Mouse (Mus musculus): ENCODE results near the gene Ankrd66. TPM values are rescaled to one million over a fixed set of nuclear protein-coding genes. Genes with fewer than 3 reads are reported as not detected.
A peak's percentile ranks its signal among the peaks of the same experiment; 100 is the strongest.
"Not testable (repeated sequence)": the region's sequence is repeated elsewhere in the genome, so short reads cannot be mapped to it uniquely, and the experiment has no call there.

Ankrd66 gene
- polyA plus RNA-seq, 1 experiment from 2014 or later, result not detected

DNA sequence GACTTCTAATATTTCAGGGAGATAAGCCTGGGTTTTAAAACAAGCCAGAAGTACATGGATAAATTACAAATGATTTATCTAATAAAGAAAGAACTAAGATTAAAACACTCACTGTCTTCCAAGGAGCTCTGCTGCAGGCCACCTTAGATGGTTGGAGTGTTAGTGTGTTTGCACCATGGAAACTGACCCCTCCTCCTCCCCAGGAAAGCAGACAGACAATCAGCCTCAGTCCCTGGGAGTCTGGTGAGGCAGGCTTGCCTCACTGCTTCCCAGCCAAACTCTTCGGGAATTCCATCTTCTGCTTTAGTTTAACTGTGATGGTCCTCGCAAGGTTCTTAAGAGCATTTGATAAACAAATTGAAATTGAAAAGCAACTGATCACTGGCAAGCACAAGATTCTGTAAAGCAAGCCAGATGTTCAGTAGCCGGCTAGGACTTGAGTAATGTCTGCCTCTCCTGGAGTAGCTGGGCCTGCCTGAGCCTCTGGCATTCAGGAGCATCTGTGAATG lies 7.7 kb upstream of the Ankrd66 start:
- ATAC-seq (ENCODE audit: low FRiP score, low TSS enrichment) (no peak), DNase-seq (ENCODE audit: low spot score) (no peak)
- H3K4me1 ChIP-seq (replicated peaks; ENCODE audit: control insufficient read depth, insufficient read depth), result no peaks in the 10 kb centered on the region
- no peak overlapping the region for H3K27ac ChIP-seq (replicated peaks)
- no peak overlapping the region for H3K9ac ChIP-seq (ENCODE audit: low read length)
- no peaks in the 10 kb centered on the region for H3K27me3 ChIP-seq (ENCODE audit: control insufficient read depth, insufficient read depth, low read length)
- no peak overlapping the region for H3K4me3 ChIP-seq (ENCODE audit: low read depth, low read length)
- no peaks in the 10 kb centered on the region for H3K36me3 ChIP-seq (ENCODE audit: control insufficient read depth, insufficient read depth, low read length)
- H3K9me3 ChIP-seq (ENCODE audit: control insufficient read depth, low read length), result no peaks in the 10 kb centered on the region
- TF ChIP-seq CTCF (IDR thresholded peaks at IDR 0.05; ENCODE audit: low read depth), result no peak
- no peak for TF ChIP-seq EP300 (optimal IDR thresholded peaks at IDR 0.05)
- 34% methylated on average over 3 of the region's 3 CpGs for WGBS
- no peak overlapping the region for H3K4me2 ChIP-seq (replicated peaks; ENCODE audit: low read depth)

DNA sequence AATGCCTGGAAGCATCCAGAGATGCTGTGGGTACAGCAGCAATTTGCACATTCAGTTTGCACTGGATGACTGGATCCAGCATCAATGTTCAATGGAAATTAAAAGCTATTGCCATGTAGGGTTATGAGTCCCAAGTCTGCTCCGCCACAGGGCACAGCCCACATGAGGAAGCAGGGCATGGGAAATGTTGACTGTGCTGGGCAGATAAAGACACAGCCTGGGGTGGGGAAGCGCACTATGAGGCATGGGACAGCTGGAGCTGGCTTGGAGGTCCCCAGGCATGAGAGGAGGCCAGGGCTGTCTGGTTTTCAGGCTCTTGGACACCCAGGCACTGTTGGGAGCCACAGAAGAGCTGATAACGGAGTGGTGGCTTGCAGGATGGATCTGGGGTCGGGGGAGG lies 601 bp upstream of the Ankrd66 start:
- Histone ChIP-seq H3K36me3 (ENCODE audit: control insufficient read depth, insufficient read depth, low read length) (no peaks in the 10 kb centered on the region), H3K4me2 (replicated peaks; ENCODE audit: low read depth) (no peak overlapping the region), H3K9me3 (ENCODE audit: control insufficient read depth, low read length) (no peaks in the 10 kb centered on the region), H3K27ac (replicated peaks) (no peak overlapping the region), H3K4me1 (replicated peaks; ENCODE audit: control insufficient read depth, insufficient read depth) (no peaks in the 10 kb centered on the region), H3K27me3 (ENCODE audit: control insufficient read depth, insufficient read depth, low read length) (no peaks in the 10 kb centered on the region), H3K4me3 (ENCODE audit: low read depth, low read length) (no peak overlapping the region), H3K9ac (ENCODE audit: low read length) (no peak overlapping the region)
- ATAC-seq (ENCODE audit: low FRiP score, low TSS enrichment) (no peak), DNase-seq (ENCODE audit: low spot score) (no peak)
- 71% methylated on average over 4 of the region's 4 CpGs for WGBS
- no peak for TF ChIP-seq CTCF (IDR thresholded peaks at IDR 0.05; ENCODE audit: low read depth)
- no peak for TF ChIP-seq EP300 (optimal IDR thresholded peaks at IDR 0.05)

DNA sequence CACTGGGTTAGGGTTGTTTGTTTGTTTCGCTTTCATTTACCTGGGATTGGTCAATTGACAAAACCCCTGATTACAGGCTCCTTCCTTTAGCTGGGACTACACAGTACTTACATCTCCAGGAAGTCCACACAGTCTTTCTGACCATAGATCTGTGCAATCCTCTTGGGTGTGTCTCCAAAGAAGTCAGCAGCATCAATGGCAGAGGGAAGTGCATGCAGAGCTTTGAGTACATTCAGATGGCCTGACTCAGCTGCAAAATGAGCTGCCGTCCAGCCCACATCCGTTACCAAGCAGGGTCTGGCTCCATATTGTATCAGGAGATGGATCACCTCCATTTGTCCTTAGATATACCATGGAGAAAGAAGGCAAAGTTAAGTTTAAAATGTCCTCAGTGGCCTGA lies 4.7 kb downstream of the Ankrd66 start:
- Histone ChIP-seq H3K9me3 (ENCODE audit: control insufficient read depth, low read length) (no peaks in the 10 kb centered on the region), H3K27ac (replicated peaks) (no peak overlapping the region), H3K4me1 (replicated peaks; ENCODE audit: control insufficient read depth, insufficient read depth) (no peaks in the 10 kb centered on the region), H3K27me3 (ENCODE audit: control insufficient read depth, insufficient read depth, low read length) (no peaks in the 10 kb centered on the region), H3K4me2 (replicated peaks; ENCODE audit: low read depth) (no peak overlapping the region), H3K9ac (ENCODE audit: low read length) (no peak overlapping the region), H3K4me3 (ENCODE audit: low read depth, low read length) (no peak overlapping the region), H3K36me3 (ENCODE audit: control insufficient read depth, insufficient read depth, low read length) (no peaks in the 10 kb centered on the region)
- 73% methylated on average over 3 of the region's 3 CpGs for WGBS
- no peak for DNase-seq (ENCODE audit: low spot score)
- TF ChIP-seq CTCF (IDR thresholded peaks at IDR 0.05; ENCODE audit: low read depth) (no peak), EP300 (optimal IDR thresholded peaks at IDR 0.05) (no peak)
- ATAC-seq (ENCODE audit: low FRiP score, low TSS enrichment), result no peak

DNA sequence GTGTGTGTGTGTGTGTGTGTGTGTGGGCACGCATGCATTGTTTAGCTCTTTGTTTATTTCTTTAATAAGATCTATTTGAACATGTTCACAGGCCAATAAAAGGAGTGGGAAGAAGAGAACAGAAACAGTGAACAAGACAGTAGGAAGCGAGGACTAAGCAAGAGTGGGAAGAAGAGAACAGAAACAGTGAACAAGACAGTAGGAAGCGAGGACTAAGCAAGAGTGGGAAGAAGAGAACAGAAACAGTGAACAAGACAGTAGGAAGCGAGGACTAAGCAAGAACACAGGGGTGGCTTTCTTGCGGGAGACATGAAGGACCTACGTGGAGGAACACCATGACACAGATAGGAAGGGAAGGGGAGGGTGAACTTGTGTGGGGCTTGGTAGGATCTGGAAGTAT lies 6.6 kb downstream of the Ankrd66 start:
- H3K4me3 ChIP-seq (ENCODE audit: low read depth, low read length); H3K36me3 ChIP-seq (ENCODE audit: control insufficient read depth, insufficient read depth, low read length); H3K27ac ChIP-seq (replicated peaks); H3K9ac ChIP-seq (ENCODE audit: low read length); ATAC-seq (ENCODE audit: low FRiP score, low TSS enrichment); DNase-seq (ENCODE audit: low spot score); H3K27me3 ChIP-seq (ENCODE audit: control insufficient read depth, insufficient read depth, low read length); H3K4me1 ChIP-seq (replicated peaks; ENCODE audit: control insufficient read depth, insufficient read depth); H3K9me3 ChIP-seq (ENCODE audit: control insufficient read depth, low read length); H3K4me2 ChIP-seq (replicated peaks; ENCODE audit: low read depth): not testable (repeated sequence)
- WGBS, result 86% methylated on average over 6 of the region's 6 CpGs

DNA sequence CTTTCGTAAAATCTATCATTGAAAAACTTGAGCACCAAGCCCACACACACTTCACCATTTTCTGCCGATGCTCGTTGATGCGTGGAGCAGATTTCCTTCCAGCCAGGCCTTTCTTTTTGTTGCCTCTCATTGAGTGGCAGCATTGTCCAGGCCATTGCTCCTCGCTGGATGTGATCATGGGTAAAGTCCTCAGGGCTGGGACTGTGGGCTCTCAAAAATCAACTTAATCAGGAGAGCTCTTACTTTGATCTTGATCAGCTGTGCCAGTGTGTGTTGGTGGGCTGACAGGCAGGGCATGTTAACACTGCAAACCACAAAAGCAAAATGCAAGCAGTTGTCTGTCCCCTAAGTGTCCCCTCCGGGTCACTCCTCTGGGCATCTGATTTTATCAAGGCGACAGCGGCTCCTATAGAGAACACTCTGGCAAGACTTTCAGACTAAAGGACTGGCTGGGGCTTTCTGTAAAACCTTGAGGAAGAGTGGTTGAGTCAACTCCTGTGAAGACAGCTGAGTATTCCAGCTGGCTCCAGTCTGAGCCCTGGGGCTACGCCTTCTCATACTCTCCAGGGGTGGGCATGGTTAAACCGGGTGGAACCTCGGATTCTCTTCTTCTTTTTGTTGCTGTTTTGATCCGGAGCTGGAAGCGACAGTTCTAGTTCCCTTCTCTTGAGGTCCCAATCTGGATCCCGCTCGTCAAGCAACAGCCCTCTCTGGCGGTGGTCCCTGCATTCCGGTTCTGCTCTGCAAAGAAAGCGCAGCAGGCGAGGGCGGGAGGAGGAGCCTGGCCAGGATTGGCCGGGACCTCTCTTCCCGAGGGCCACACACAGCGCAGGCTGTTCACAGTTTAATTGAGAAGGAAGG lies 8.8 kb downstream of the Ankrd66 start:
- ATAC-seq (ENCODE audit: low FRiP score, low TSS enrichment) (peak; percentile 76), DNase-seq (ENCODE audit: low spot score) (peak; percentile 63)
- no peak overlapping the region for H3K9ac ChIP-seq (ENCODE audit: low read length)
- no peaks in the 10 kb centered on the region for H3K36me3 ChIP-seq (ENCODE audit: control insufficient read depth, insufficient read depth, low read length)
- no peaks in the 10 kb centered on the region for H3K4me1 ChIP-seq (replicated peaks; ENCODE audit: control insufficient read depth, insufficient read depth)
- TF ChIP-seq EP300 (optimal IDR thresholded peaks at IDR 0.05) (no peak), CTCF (IDR thresholded peaks at IDR 0.05; ENCODE audit: low read depth) (peak; percentile 57)
- no peaks in the 10 kb centered on the region for H3K27me3 ChIP-seq (ENCODE audit: control insufficient read depth, insufficient read depth, low read length)
- H3K4me3 ChIP-seq (ENCODE audit: low read depth, low read length), result peak overlapping the region; percentile 31
- no peak overlapping the region; the same call in 1 of the 2 replicates for H3K27ac ChIP-seq (replicated peaks)
- H3K4me2 ChIP-seq (replicated peaks; ENCODE audit: low read depth), result peak overlapping the region; percentile 47
- WGBS, result 19% methylated on average over 23 of the region's 23 CpGs
- no peaks in the 10 kb centered on the region for H3K9me3 ChIP-seq (ENCODE audit: control insufficient read depth, low read length)

DNA sequence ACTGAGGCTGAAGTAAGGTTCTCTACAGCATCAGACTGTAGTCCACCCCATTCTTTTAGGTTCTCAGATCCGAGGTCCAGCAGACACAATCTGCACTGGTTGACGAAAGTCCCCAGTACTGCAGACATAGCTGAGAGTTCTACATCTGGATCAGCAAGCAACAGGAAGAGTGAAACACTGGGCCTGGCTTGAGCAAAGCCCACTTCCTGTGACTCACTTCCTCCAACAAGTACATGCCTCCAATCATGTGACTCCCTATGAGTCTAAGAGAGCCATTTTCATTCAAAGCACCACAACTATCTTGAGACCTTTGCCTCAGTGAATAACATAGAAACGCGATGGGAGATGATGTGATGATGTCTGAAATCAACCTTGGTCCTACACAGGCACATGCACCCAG lies 12.2 kb downstream of the Ankrd66 start:
- no peak for TF ChIP-seq EP300 (optimal IDR thresholded peaks at IDR 0.05)
- TF ChIP-seq CTCF (IDR thresholded peaks at IDR 0.05; ENCODE audit: low read depth), result no peak

More for the DNA sequence above, 12.2 kb downstream of the Ankrd66 start:
- no peak overlapping the region for H3K4me3 ChIP-seq (ENCODE audit: low read depth, low read length)
- no peaks in the 10 kb centered on the region for H3K27me3 ChIP-seq (ENCODE audit: control insufficient read depth, insufficient read depth, low read length)
- no peaks in the 10 kb centered on the region for H3K9me3 ChIP-seq (ENCODE audit: control insufficient read depth, low read length)
- no peak overlapping the region for H3K9ac ChIP-seq (ENCODE audit: low read length)
- H3K27ac ChIP-seq (replicated peaks), result no peak overlapping the region
- H3K4me2 ChIP-seq (replicated peaks; ENCODE audit: low read depth), result no peak overlapping the region
- ATAC-seq (ENCODE audit: low FRiP score, low TSS enrichment) (no peak), DNase-seq (ENCODE audit: low spot score) (no peak)
- H3K4me1 ChIP-seq (replicated peaks; ENCODE audit: control insufficient read depth, insufficient read depth), result no peaks in the 10 kb centered on the region
- no peaks in the 10 kb centered on the region for H3K36me3 ChIP-seq (ENCODE audit: control insufficient read depth, insufficient read depth, low read length)
- WGBS, result 96% methylated on average over 4 of the region's 4 CpGs
